Mouse (Mus musculus): ENCODE results near the gene Epc2.

The Epc2 gene

DNA sequence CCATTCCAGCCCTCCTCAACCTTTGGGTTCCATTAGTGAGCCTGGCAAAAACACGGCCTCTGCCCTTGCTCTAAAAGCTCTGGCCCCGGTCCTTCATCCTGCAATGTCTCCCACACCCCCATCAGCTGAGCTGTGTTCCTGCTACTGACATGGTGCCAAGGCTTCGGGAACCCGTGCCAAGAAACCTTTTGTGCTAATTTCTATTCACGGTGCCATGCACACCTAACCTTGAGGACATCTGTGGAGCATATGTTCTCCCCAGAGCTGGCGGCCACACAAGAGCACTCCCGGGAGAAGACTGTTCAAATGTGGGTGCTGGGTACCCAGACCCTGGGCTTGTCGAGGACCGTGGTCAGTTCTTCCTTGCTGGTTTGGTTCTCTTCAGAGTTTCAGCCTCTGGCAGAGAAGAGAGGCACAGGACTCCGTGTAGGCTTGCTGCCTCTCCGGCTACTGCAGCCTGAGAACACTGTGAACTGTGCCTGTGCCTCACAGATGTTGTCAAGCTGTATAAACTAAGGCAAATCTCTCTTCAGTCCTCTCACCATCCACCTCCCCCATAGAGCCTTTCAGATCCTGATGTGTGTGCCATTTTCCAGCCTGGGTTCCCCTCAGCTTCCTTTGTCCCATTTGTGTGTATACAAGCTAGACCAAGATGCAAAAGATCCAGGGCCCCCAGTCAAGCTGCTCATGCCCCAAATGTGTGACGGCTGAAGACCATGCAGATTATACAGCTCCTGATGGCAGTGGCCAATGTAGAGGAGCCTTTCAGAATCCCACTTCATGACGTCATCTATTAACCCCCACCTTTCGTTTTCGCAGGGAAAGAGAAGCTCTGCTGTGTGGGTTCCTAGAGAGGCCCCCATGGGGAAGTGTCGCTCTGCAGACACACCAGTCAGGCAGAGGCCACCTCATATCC, 118.8 kb downstream of the Epc2 start:
- peak; percentile 28 to 34 for DNase-seq (ENCODE audit: low spot score in 2 of 2)

DNA sequence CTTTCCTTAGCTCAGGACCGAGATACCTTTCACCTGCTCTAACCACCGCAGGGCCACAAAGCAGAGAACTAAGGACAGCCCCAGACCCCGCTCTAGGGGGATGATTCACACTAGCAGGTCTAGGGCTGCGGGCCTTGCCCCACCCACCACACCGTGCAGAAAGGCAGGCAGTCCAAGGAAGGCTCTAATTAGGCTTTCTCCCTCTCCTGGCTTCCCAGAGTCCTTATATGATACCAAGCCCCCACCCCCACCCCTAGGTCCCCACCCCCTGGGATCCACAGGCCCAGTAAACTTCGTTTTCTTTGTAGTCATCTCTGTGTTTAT, 119.5 kb downstream of the Epc2 start:
- DNase-seq (ENCODE audit: low spot score in 2 of 2), result no peak

DNA sequence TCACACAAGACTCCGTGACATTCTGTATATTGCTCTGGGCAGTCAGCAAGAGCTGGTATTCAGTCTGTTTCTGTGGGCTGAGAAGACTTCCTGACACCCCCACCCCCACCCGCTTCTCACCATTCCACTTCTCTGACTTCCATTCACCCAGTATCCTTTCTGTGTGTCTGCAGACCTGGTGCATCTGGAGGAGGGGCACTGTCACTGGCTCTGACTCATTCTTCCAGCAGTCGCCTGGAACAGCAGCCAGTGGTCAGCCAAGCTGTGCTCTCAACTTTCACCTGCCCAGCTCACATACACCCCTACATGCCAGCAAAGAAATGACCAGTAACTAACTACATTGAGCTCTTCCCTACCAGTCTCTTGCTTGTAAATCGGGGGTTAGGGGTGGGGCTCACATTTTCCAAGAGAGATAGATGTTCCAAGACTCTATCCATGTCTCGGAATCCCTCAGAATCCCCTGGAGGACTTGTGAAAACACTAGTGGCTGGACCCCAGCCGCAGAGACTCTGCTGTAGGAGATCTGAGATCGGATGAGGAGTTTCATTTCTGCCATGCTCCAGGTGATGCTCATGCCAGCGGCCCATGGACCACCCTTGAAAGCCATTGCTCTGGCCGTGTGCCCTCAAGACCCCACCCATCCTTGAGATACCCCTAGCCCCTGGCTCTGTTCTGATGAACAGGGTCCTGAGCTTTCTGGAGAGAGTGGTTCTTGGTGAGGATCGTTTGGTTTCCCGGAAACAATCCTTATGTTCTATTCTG, 120.1 kb downstream of the Epc2 start:
- no peak for DNase-seq (ENCODE audit: low spot score in 2 of 2)

DNA sequence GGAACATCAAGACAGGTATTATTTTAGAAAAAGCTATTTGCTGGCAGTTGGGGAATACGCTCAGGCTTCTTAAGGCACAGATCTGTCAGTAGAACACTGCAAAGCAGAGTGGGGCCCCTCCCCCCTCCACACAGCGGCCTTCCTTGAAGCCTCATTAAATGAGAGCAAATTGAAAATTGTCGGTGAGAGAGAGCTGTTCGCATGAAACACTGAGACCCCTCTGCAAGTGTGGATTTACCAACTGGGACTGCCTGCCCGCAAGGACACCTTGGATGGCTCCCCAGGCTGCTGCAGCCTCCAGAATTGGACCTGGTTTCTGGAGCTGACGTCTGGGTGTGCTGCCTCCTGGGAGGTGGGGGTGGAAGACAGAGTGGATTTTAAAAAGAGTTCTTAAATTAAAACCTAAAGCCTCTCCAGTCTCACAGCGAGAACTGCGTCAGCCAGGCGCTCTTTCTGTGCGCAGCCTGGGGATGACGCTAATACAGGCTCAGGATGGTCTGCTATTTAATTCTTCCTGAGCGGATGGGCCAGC, 120.9 kb downstream of the Epc2 start:
- peak; percentile 53 for DNase-seq (ENCODE audit: low spot score in 2 of 2)

DNA sequence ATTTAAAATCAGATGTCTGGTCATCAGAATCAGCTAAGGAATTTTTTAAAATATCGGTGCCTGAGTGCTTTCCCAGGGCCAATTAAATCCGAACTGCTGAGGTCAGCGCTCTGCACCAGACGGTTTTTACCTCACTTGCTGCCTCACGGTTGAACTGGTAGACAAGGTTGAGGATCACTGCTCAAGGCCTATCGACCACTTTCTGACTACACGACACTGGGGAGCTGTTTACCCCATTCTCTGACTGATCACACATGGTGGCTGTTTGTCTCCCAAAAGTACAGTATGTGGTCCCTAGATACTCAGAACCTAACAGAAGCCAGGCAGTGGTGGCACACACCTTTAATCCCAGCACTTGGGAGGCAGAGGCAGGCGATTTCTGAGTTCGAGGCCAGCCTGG, 121.4 kb downstream of the Epc2 start:
- DNase-seq (ENCODE audit: low spot score in 2 of 2), result no peak

DNA sequence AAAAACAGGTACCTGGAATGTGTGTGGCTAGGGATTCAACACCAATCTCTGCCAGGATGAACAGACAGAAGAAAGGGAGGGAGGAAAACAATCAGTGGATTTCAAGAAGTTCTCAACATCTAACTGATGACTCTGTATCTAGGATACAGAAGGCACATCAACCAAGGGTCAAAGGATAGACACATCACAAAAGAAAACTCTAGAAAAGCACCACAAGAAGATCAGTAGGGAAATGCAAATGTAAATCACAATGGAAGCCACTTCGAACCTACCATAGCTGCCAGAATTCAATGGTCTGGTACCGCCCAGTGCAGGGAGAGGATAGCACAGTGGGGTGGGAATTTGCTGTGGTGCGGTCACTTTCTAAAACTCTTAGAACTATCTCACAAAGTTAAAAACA, 122.0 kb downstream of the Epc2 start:
- no peak for DNase-seq (ENCODE audit: low spot score in 2 of 2)

DNA sequence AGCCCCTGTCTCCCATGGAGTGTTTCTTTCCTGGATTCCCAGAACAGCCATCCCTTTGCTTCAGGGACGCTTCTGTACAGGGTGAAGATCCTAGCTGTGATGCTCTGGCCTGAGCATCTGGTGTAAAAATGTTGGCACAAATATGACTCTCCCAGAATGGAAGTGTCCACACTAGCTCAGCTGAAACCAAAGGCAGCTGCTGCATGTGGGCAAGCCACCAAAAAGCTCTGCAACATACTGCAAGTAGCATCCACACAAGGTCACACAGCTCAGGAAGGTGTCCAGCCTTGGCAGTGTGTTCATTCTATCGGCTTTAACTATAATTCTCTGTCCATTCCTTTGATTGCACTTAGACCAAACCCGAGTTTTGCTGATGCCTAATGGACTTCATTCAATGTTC, 129.3 kb downstream of the Epc2 start:
- no peak for DNase-seq (ENCODE audit: low spot score in 2 of 2)

DNA sequence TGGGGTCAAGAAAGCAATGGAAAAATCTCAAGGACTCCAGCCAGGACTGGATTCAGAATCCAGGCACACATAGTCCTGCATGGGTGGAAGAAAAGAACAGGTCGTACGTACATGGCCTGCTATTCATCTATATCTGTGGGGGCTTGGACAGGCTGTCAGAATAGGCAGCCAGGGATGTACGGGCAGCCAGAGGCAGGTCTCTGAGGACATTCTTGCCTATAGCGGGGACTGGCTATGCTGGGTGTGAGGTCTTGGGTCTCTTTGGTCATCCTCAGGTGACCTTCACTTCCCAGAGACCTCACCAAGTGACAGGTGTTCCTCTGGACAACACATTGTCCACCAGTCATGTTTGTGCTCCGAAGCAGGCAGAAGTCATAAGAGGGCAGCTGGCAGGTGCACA, 131.3 kb downstream of the Epc2 start:
- DNase-seq (ENCODE audit: low spot score in 2 of 2), result no peak

DNA sequence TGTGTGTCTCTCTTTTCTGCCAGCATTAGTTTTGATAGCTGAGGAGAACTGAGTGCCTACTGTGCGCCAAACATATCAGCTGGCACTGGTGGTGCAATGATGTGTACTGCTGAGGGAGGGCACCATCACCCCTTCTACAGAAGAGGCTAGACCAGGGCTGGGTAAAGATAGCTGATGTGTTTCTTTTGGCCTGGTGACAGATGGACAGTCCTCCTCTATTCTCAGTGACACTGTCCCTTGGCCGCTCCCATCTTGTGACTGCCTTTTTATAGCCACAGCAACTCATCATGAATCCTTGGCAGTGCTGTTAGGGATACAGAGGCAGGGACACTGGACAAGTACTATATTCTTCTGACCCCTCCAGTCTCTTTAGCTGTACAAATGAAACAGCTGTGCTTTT, 132.0 kb downstream of the Epc2 start:
- DNase-seq (ENCODE audit: low spot score in 2 of 2), result no peak

DNA sequence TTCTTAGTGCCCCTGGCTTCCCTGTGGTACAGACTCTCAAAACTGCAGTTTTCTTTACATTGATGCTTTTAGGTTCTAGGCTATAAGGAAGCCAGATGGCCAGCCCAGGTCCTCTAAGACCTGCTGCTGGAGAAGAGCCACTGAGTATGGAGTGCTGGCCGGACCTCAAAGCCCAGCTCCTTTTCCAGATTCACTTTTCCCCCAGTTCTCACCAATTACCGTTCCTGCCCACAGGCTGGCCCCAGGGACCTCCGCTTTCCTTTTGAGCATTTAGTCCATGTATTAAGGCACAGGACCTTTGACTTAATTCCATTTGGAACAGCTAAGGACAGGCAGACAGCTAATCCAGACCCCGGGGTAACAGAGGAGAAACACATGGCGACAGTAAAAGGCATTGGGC, 139.2 kb downstream of the Epc2 start:
- no peak for DNase-seq (ENCODE audit: low spot score in 2 of 2)

DNA sequence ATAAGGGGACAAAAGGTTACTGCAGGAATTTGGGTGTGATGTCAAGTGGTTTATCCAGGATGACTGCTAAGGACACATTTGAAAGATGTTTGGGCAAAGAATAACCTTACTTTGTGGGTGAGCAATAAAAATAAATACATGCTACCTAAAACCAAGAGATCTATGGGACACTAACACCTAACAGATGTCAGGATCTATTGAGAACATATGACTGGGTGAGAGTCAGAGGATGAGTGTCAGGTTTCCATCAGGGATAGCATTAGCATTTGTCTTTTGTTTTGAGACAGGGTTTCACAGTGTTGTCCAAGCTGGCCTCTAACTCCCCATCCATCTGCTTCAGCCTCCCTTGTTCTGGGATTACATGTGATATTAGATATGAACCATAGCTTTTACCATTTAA, 141.6 kb downstream of the Epc2 start:
- no peak for DNase-seq (ENCODE audit: low spot score in 2 of 2)

DNA sequence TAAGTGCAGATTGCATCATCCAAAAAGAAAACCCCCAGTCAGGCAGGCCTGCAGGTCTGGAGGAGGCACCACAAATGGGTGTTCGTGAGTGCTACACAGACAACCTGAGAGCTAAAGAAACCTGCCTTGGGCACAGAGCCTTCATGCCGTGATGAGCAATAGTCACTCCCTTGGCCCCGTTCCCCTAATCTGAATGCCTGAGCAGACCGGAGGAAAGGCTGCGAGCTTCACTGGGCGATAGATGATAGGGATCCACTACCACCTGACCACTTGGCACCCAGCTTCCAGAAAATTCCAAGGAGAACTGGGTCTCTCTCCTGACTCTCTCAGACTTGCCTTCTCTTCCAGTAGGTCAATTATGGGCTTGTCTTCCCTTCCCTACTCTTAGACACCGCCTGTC, 143.6 kb downstream of the Epc2 start:
- no peak for DNase-seq (ENCODE audit: low spot score in 2 of 2)

DNA sequence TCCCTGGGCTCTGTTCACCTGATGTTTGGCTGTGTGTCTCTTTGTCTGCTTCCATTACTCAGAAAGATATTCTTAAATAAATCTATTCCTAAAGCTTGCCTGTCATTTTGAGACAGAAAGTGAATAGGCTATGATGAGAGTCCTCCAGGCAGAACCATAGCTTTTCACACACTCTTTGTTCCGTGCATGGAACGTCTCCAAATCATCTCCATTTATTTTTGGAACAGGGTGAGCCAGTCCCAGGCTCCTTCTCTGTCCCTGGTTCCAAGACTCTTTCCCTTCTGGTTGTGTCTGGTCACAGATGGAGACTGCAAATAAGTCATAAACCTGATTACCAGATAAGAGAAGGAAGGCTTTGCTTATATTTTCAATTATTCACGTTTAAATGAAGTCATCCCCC, 145.0 kb downstream of the Epc2 start:
- no peak for DNase-seq (ENCODE audit: low spot score in 2 of 2)

DNA sequence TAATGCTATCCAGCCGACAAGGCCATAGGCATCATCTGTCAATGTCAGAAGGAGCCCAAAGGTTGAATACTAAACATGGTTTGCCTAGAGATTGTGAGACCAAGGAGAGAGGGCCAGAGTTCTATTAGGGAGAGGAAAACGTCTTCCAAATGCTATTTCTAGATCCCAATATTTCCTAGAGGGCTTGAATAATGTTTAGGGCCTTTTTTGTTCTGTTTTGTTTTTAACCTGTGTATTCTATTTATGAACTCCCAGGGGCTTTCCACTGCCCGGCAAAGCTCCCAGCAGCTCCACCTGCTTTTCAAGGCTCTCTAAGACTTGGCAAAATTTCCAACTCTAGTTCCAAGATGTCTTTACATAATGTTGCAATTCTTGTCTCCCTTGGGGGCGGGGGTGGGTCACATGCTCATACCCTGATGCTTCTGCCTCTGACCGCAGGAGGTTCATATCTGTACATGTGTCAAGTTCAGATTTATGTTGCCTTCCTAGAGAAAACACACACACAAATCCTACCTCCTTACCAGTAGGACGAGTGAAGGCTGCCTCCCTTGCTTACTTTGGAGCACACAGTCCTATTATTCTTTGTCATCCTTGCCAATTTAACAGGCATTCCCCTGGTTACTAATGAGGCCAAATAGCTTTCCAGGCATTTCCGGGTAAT, 148.9 kb downstream of the Epc2 start:
- DNase-seq (ENCODE audit: low spot score in 2 of 2), result no peak
